Mouse (Mus musculus): ENCODE data around the gene Isy1.

The Isy1 gene

DNA sequence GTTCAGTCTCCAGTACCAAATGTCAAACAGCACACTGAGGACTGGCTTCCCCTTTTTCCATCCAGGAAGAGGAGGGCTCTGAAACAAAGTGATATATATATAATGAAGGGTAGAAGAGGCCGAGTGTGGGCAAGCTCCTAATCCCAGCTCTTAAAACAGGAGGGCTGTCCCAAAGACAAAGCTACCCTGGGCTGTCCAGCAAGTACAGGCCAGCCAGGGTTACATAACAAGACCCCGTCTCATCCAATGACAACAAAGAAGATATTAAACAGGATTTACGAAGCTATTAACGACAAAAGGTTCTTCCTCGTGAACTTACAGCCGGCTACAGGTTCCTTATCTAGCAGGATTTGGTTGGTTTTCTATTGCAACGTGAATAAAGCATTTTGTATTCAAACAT, 33.7 kb downstream of the Isy1 start:
- no peak for DNase-seq (ENCODE audit: low spot score in 2 of 2)

DNA sequence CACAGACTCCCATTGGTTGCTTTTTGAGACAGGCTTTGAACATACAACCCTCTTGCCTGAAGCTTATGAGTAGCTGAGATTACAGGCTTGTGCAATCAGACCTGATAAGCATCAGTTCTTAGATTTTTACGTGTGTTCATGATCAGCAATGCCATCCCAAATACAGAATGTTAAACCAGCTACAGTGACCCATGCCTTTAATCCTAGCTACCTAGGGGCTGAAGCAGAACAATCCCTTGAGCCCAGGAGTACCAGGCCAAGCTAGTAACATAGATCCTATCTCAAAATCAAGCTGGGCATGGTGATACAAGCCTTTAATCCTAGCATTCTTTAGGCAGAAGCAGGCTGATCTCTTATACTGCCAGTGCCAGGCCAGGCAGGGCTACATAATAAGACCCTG, 34.6 kb downstream of the Isy1 start:
- no peak for DNase-seq (ENCODE audit: low spot score in 2 of 2)

GRCm38 (mm10) chr6:87802462-87802861, 36.1 kb downstream of the Isy1 start:
- DNase-seq (ENCODE audit: low spot score in 2 of 2) = no peak

GRCm38 (mm10) chr6:87799576-87799975, 39.0 kb downstream of the Isy1 start:
- DNase-seq (ENCODE audit: low spot score in 2 of 2) = no peak

- DNase-seq (ENCODE audit: low spot score in 2 of 2) = no peak
These were observed 41.3 kb downstream of the Isy1 start for GRCm38 (mm10) chr6:87797321-87797720.

GRCm38 (mm10) chr6:87796251-87796880, 42.2 kb downstream of the Isy1 start:
- DNase-seq (ENCODE audit: low spot score in 2 of 2) = no peak

- DNase-seq (ENCODE audit: low spot score in 2 of 2) = no peak
These were observed 43.0 kb downstream of the Isy1 start for GRCm38 (mm10) chr6:87795385-87796150.

GRCm38 (mm10) chr6:87793821-87794510, 44.6 kb downstream of the Isy1 start:
- DNase-seq (ENCODE audit: low spot score in 2 of 2) = no peak

DNA sequence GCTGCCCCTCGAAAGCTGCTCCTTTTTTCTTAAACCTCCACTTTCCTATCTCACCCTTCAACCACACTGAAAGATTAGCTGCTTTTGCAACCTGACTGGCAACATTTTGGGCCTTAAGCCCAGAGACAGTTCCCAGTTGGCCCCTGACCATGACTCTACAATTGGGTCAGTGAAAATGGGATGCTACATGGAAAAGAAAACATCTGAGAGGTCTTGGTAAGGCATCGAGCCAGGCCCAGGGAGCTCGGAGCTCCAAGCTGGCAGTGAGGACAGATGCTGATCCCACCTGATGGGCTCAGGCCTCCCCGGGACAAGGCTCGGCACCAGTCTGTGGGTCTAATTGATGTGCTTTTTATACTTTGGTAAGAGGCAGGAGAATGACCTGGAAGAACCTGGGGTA, 46.8 kb downstream of the Isy1 start:
- no peak for DNase-seq (ENCODE audit: low spot score in 2 of 2)

GRCm38 (mm10) chr6:87790779-87791480, 47.7 kb downstream of the Isy1 start:
- no peak for DNase-seq (ENCODE audit: low spot score in 2 of 2)

DNA sequence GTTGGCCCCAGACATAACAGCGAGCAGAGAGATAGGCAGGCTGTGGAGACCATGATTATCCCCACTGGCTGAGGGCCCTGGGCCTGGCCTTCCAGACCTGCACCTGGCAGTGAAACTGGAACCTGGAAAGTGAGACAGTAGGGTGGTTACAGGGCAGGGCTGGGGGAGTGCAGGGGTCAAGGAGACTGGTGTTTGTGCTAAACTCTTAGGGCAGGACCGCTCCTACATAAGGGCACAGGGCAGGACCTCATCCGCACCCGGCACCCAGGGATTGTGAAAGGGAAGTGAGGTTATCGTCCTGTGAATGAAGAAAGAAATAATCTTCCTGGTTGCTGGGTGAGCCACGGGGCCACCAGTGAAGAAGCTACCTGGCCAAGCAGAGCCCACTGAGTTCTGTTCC, 48.8 kb downstream of the Isy1 start:
- DNase-seq (ENCODE audit: low spot score in 2 of 2) = no peak

- no peak for DNase-seq (ENCODE audit: low spot score in 2 of 2)
These were observed 49.6 kb downstream of the Isy1 start for GRCm38 (mm10) chr6:87788896-87789587.

DNA sequence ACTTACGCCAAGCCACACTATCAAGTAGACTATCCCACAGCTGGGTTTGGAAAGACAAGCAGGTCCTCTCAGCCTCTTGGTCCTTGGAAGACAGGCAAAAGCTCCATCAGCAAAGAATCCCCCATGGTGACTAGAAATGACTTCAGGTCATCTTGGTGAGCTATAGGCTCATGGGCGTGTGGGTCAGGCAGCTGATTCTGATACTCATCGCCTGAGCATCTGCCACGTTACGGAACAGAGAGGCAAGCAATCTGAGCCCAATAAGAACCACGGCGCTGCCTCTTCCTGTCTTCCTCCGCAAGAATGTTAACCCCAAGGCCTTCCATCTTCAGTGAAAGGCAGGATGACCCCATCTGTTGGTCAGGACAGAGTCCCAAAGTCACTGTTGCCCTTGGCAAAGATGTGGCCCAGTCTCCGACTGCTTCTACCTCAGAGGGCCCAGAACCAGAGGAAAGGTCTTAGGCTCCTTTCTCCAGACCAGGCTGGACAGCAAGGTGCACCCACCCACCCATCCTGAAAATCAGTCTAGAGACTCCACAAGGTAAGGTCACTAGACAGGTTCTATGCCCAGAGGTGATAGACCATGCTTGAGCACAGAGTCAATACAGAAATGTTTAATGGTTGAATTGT, 50.2 kb downstream of the Isy1 start:
- no peak for DNase-seq (ENCODE audit: low spot score in 2 of 2)

- DNase-seq (ENCODE audit: low spot score in 2 of 2) = no peak
These were observed 51.3 kb downstream of the Isy1 start for GRCm38 (mm10) chr6:87787108-87787890.

- no peak for DNase-seq (ENCODE audit: low spot score in 2 of 2)
These were observed 52.0 kb downstream of the Isy1 start for GRCm38 (mm10) chr6:87786621-87787020.

DNA sequence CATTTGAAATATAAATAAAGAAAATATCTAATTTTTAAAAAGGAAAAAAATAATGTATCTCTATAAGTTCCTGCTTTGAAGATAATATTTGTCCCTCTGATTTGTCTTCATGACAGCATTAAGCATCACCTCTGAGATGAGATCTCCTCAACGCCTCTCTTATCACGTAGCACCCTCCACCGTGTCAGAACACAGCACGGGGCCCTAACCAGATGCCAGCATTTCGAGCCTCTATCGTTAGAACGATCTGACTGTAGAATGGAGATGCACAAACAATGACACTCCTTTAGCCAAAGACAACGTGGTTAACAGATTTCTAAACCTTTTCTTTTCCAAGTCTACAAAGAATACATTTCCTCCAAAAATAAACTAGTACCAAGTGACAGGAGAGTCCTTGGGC, 54.6 kb downstream of the Isy1 start:
- DNase-seq (ENCODE audit: low spot score in 2 of 2) = no peak

- DNase-seq (ENCODE audit: low spot score in 2 of 2) = no peak
These were observed 57.9 kb downstream of the Isy1 start for GRCm38 (mm10) chr6:87780546-87781301.

- no peak for DNase-seq (ENCODE audit: low spot score in 2 of 2)
These were observed 59.1 kb downstream of the Isy1 start for GRCm38 (mm10) chr6:87779174-87780165.

Data from right cerebral cortex, postnatal 36 days (tissue).